Mouse (Mus musculus) gastrocnemius, postnatal 4 days (tissue): Measurements from ENCODE around the gene Foxn3. TPM values are rescaled to one million over a fixed set of nuclear protein-coding genes. Genes with fewer than 3 reads are reported as not detected.
A peak's percentile ranks its signal among the peaks of the same experiment; 100 is the strongest.

Source experiments
- DNase-seq, 2 experiments: peaks; one replicate each; pipeline ENCODE4 v3.0.0; 2021 to 2022; ENCODE audit warnings: low spot score in 2 of 2, mixed read lengths in 2 of 2
- total RNA-seq, 2 experiments: library from RNA; stranded (reverse); gene quantifications; 2 replicates each; pipeline ENCODE4 v1.2.3; 2021

Foxn3 gene
- total RNA-seq, 2 experiments from 2014 or later, result 184 to 217 TPM

GRCm38 (mm10) chr12:99419396-99419760, 144.0 kb downstream of the Foxn3 start:
- DNase-seq, result no peak

- no peak for DNase-seq
These were observed 144.6 kb downstream of the Foxn3 start for GRCm38 (mm10) chr12:99418476-99419395.

- DNase-seq, result no peak
These were observed 145.5 kb downstream of the Foxn3 start for GRCm38 (mm10) chr12:99417885-99418284.

- DNase-seq, result no peak
These were observed 147.8 kb downstream of the Foxn3 start for GRCm38 (mm10) chr12:99415538-99415937.

GRCm38 (mm10) chr12:99412496-99412895, 150.9 kb downstream of the Foxn3 start:
- no peak for DNase-seq

GRCm38 (mm10) chr12:99412034-99412433, 151.3 kb downstream of the Foxn3 start:
- no peak for DNase-seq

GRCm38 (mm10) chr12:99408651-99409050, 154.7 kb downstream of the Foxn3 start:
- DNase-seq, result no peak

- DNase-seq, result no peak
These were observed 155.3 kb downstream of the Foxn3 start for GRCm38 (mm10) chr12:99408089-99408488.

- DNase-seq, result peak in 1 of 2 experiments; percentile 35
These were observed 156.1 kb downstream of the Foxn3 start for GRCm38 (mm10) chr12:99407318-99407716.

GRCm38 (mm10) chr12:99406697-99407317, 156.6 kb downstream of the Foxn3 start:
- DNase-seq, result no peak

- no peak for DNase-seq
These were observed 157.1 kb downstream of the Foxn3 start for GRCm38 (mm10) chr12:99406254-99406653.

GRCm38 (mm10) chr12:99405401-99405800, 158.0 kb downstream of the Foxn3 start:
- DNase-seq, result no peak

- no peak for DNase-seq
These were observed 160.4 kb downstream of the Foxn3 start for GRCm38 (mm10) chr12:99403004-99403403.

GRCm38 (mm10) chr12:99400907-99401306, 162.5 kb downstream of the Foxn3 start:
- DNase-seq, result no peak

GRCm38 (mm10) chr12:99399575-99399974, 163.8 kb downstream of the Foxn3 start:
- DNase-seq, result no peak

GRCm38 (mm10) chr12:99396461-99396860, 166.9 kb downstream of the Foxn3 start:
- no peak for DNase-seq

GRCm38 (mm10) chr12:99395082-99395481, 168.3 kb downstream of the Foxn3 start:
- DNase-seq, result no peak

GRCm38 (mm10) chr12:99394676-99395075, 168.7 kb downstream of the Foxn3 start:
- DNase-seq, result no peak

GRCm38 (mm10) chr12:99393867-99394630, 169.3 kb downstream of the Foxn3 start:
- no peak for DNase-seq

- DNase-seq, result peak; percentile 77 to 88
These were observed 170.2 kb downstream of the Foxn3 start for GRCm38 (mm10) chr12:99392944-99393866.
